Mouse (Mus musculus) limb, embryonic 12.5 days (tissue): ENCODE measurements around the gene Tas1r3. TPM values are rescaled to one million over a fixed set of nuclear protein-coding genes. Genes with fewer than 3 reads are reported as not detected.
A peak's percentile ranks its signal among the peaks of the same experiment; 100 is the strongest.

Source experiments
- ATAC-seq: fragments of 200-750 bp; cut with Nextera tagmentation; 2 replicates; pipeline ENCODE4 v1.8.0; 2017; ENCODE audit warnings: low read depth, moderate TSS enrichment; ENCODE audit not compliant: insufficient number of reproducible peaks, insufficient read depth, low FRiP score, low TSS enrichment
- H3K27ac ChIP-seq: fragments of 300-500 bp; sonication (generic); 2 replicates; pipeline ENCODE4 v1.5.1; 2016; ENCODE audit warnings: mild to moderate bottlenecking, moderate library complexity
- H3K27me3 ChIP-seq: fragments of 300-500 bp; sonication (generic); 2 replicates; pipeline ENCODE4 v1.6.1; 2016; ENCODE audit warnings: mild to moderate bottlenecking, moderate library complexity
- H3K36me3 ChIP-seq: fragments of 300-500 bp; sonication (generic); 2 replicates; pipeline ENCODE4 v1.6.1; 2016; ENCODE audit warnings: mild to moderate bottlenecking, moderate library complexity
- H3K4me1 ChIP-seq: fragments of 300-500 bp; sonication (generic); replicated peaks from 2 replicates; pipeline ENCODE4 v1.6.1; 2016
- H3K4me2 ChIP-seq: fragments of 300-500 bp; sonication (generic); 2 replicates; pipeline ENCODE4 v1.6.1; 2016; ENCODE audit warnings: mild to moderate bottlenecking, moderate library complexity
- H3K4me3 ChIP-seq: fragments of 300-500 bp; sonication (generic); replicated peaks from 2 replicates; pipeline ENCODE4 v1.5.1; 2016; ENCODE audit warnings: mild to moderate bottlenecking
- H3K9ac ChIP-seq: fragments of 300-500 bp; sonication (generic); replicated peaks from 2 replicates; pipeline ENCODE4 v1.6.1; 2016; ENCODE audit warnings: mild to moderate bottlenecking, moderate library complexity
- H3K9me3 ChIP-seq: fragments of 300-500 bp; sonication (generic); 2 replicates; pipeline ENCODE4 v1.6.1; 2016; ENCODE audit warnings: mild to moderate bottlenecking, moderate library complexity
- WGBS: fragments of 180-500 bp; shearing (Covaris S2); methylation state at CpG from one replicate; pipeline ENCODE4 v1.1.7; 2016; 5-methylcytosine and 5-hydroxymethylcytosine counted together
- polyA plus RNA-seq: library from polyadenylated mRNA; unstranded; fragments of >200 nt; fragmentation: Nextera tagmentation; extraction: Ambion mirVana; gene quantifications from 2 replicates; pipeline ENCODE4 v1.2.1, GENCODE M21; 2016

Gene Tas1r3
- polyA plus RNA-seq, 1 experiment from 2014 or later: 0.39 TPM

- peaks cover 64% of the 10 kb centered on the region for H3K36me3 ChIP-seq
- H3K27me3 ChIP-seq: no peaks in the 10 kb centered on the region
- WGBS: 94% methylated on average over 5 of the region's 5 CpGs
- H3K4me2 ChIP-seq: no peak overlapping the region
- H3K9ac ChIP-seq: no peak overlapping the region
- ATAC-seq: no peak
- no peak overlapping the region for H3K4me3 ChIP-seq
- peaks cover 12% of the 10 kb centered on the region for H3K4me1 ChIP-seq
- no peak overlapping the region for H3K27ac ChIP-seq
- no peaks in the 10 kb centered on the region for H3K9me3 ChIP-seq
These were observed 23.2 kb upstream of the Tas1r3 start for GRCm38 (mm10) chr4:155886330-155886729.

- peaks cover 65% of the 10 kb centered on the region for H3K36me3 ChIP-seq
- H3K4me3 ChIP-seq: no peak overlapping the region
- WGBS: 81% methylated on average over 3 of the region's 3 CpGs
- no peaks in the 10 kb centered on the region for H3K27me3 ChIP-seq
- no peaks in the 10 kb centered on the region for H3K9me3 ChIP-seq
- no peak overlapping the region for H3K27ac ChIP-seq
- no peak overlapping the region for H3K4me2 ChIP-seq
- no peak overlapping the region for H3K9ac ChIP-seq
- ATAC-seq: no peak
- no peaks in the 10 kb centered on the region for H3K4me1 ChIP-seq
These were observed 20.4 kb upstream of the Tas1r3 start for GRCm38 (mm10) chr4:155883587-155883986.

DNA sequence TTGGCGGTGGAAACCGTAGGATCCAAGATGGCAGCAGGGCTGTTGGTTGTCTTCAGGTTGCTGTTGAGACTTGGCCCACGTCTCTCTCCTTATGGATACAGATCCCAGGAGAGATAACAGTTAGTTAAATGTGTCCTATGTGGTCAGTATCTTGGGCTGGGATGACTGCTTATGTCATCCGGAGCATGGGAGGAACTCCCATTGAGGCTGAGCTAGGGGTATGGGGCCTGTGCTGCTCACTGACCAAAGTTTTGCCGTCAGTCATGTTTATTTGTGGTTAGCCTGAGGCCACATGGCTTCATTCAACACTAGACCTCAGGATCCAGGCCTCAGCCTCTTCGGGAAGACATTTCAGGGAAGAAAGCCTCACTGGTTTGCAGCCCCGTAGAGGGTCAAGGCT is 8.2 kb upstream of the Tas1r3 start:
- H3K27me3 ChIP-seq: no peaks in the 10 kb centered on the region
- no peak overlapping the region for H3K9ac ChIP-seq
- H3K27ac ChIP-seq: no peak overlapping the region
- peaks cover 21% of the 10 kb centered on the region for H3K4me1 ChIP-seq
- H3K4me2 ChIP-seq: no peak overlapping the region
- peaks cover 59% of the 10 kb centered on the region for H3K36me3 ChIP-seq
- ATAC-seq: no peak
- WGBS: 91% methylated on average over 7 of the region's 7 CpGs
- H3K4me3 ChIP-seq: no peak overlapping the region
- H3K9me3 ChIP-seq: no peaks in the 10 kb centered on the region

- no peak within 1 kb of the TSS for H3K27ac ChIP-seq
- peaks cover 21% of the 10 kb centered on the region for H3K4me1 ChIP-seq
- H3K9ac ChIP-seq: peak within 1 kb of the TSS; percentile 81
- H3K4me2 ChIP-seq: peak within 1 kb of the TSS; percentile 85
- ATAC-seq: peak; percentile 95
- under 1% methylated on average over 63 of the region's 63 CpGs for WGBS
- no peaks in the 10 kb centered on the region for H3K27me3 ChIP-seq
- H3K9me3 ChIP-seq: no peaks in the 10 kb centered on the region
- H3K4me3 ChIP-seq: peak within 1 kb of the TSS; percentile 76
- H3K36me3 ChIP-seq: peaks cover 55% of the 10 kb centered on the region
These were observed 6.3 kb upstream of the Tas1r3 start, which contains the start of the genes Cptp and Ints11 for GRCm38 (mm10) chr4:155869317-155870033. Cptp (minus strand) TSS chr4:155869440. Ints11 (plus strand) TSS chr4:155869546.

DNA sequence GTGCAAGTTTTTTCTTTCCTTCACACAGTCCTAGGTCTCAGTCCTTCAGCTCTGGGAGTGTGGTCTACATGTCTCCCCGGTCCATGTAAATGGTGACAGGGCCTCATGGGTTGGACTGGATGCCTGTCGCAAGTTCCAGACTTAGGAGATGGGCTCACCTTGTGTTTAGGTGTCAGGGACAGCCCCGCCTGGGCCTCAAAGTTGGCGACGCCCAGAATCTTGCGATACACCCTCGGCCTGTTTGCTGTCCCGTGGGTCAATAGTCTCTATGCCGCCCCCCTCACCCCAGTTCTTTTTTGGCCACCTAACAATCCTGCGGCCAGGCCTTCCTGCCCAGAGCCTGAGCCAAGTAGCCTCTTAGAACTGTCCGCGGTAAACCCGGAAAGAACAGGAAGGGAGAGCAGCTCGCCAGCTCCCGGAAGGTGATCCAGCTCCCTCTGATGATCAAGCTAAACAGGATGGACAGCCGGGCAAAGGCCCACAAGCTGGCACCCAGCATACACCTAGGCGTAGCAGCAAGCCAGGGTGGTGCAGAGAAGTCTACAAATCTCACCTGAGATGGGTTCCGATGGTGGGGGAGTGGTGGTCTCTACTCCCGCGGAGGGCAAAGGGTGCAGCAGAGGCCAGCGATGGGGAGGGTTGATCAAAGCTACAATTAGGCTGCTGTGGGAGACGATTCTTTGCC is 5.6 kb upstream of the Tas1r3 start:
- Histone ChIP-seq H3K36me3 (peaks cover 48% of the 10 kb centered on the region), H3K4me3 (peak overlapping the region; percentile 76), H3K27me3 (no peaks in the 10 kb centered on the region), H3K27ac (no peak overlapping the region), H3K9ac (peak overlapping the region; percentile 71), H3K4me2 (peak overlapping the region; percentile 85), H3K9me3 (no peaks in the 10 kb centered on the region), H3K4me1 (peaks cover 21% of the 10 kb centered on the region)
- peak; percentile 49 for ATAC-seq
- WGBS: 10% methylated on average over 22 of the region's 22 CpGs

DNA sequence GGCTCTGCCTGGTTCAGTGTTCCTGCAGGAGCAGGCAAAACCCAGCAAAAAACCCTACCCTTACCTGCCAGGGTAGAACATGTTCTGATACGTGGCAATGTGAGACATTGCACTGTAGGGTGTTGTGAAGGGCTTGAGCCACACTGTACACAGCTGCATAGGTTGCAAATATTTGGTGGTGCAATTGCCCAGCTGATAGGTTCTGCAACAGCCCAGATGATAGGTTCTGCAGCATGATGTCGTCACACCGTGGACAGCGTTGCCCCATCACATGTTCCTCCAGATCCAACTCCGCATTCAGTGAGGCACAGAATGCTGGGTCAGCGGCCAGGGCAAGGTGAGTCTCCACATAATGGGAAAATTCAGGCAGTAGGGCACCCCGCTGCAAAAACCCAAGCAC is 1.4 kb downstream of the Tas1r3 start:
- WGBS: 88% methylated on average over 7 of the region's 7 CpGs
- peaks cover 57% of the 10 kb centered on the region for H3K36me3 ChIP-seq
- H3K27ac ChIP-seq: no peak overlapping the region
- no peak overlapping the region for H3K4me3 ChIP-seq
- H3K9ac ChIP-seq: no peak overlapping the region
- H3K4me2 ChIP-seq: no peak overlapping the region
- no peaks in the 10 kb centered on the region for H3K4me1 ChIP-seq
- H3K27me3 ChIP-seq: no peaks in the 10 kb centered on the region
- ATAC-seq: no peak
- H3K9me3 ChIP-seq: no peaks in the 10 kb centered on the region

GRCm38 (mm10) chr4:155859318-155859717 is 3.8 kb downstream of the Tas1r3 start:
- no peak overlapping the region for H3K4me3 ChIP-seq
- no peaks in the 10 kb centered on the region for H3K9me3 ChIP-seq
- peak; percentile 34 for ATAC-seq
- H3K4me1 ChIP-seq: no peaks in the 10 kb centered on the region
- H3K9ac ChIP-seq: no peak overlapping the region
- H3K27me3 ChIP-seq: no peaks in the 10 kb centered on the region
- H3K4me2 ChIP-seq: no peak overlapping the region
- WGBS: 15% methylated on average over 13 of the region's 13 CpGs
- no peak overlapping the region for H3K27ac ChIP-seq
- H3K36me3 ChIP-seq: peaks cover 64% of the 10 kb centered on the region

GRCm38 (mm10) chr4:155856881-155857280 is 6.3 kb downstream of the Tas1r3 start:
- ATAC-seq: no peak
- peaks cover 76% of the 10 kb centered on the region for H3K36me3 ChIP-seq
- H3K4me2 ChIP-seq: no peak overlapping the region
- no peak overlapping the region for H3K27ac ChIP-seq
- no peak overlapping the region for H3K4me3 ChIP-seq
- 82% methylated on average over 3 of the region's 3 CpGs for WGBS
- H3K9ac ChIP-seq: no peak overlapping the region
- no peaks in the 10 kb centered on the region for H3K9me3 ChIP-seq
- H3K4me1 ChIP-seq: no peaks in the 10 kb centered on the region
- H3K27me3 ChIP-seq: no peaks in the 10 kb centered on the region

- no peak for ATAC-seq
- Histone ChIP-seq H3K27ac (no peak overlapping the region), H3K36me3 (peaks cover 72% of the 10 kb centered on the region), H3K4me2 (no peak overlapping the region), H3K4me3 (no peak overlapping the region), H3K9me3 (no peaks in the 10 kb centered on the region), H3K9ac (no peak overlapping the region), H3K4me1 (no peaks in the 10 kb centered on the region), H3K27me3 (no peaks in the 10 kb centered on the region)
- WGBS: 92% methylated on average over 12 of the region's 12 CpGs
These were observed 7.1 kb downstream of the Tas1r3 start for GRCm38 (mm10) chr4:155856071-155856470.

- Histone ChIP-seq H3K27ac (no peak overlapping the region), H3K4me3 (no peak overlapping the region), H3K4me2 (no peak overlapping the region), H3K4me1 (no peaks in the 10 kb centered on the region), H3K9ac (no peak overlapping the region), H3K27me3 (no peaks in the 10 kb centered on the region), H3K9me3 (no peaks in the 10 kb centered on the region), H3K36me3 (peaks cover 62% of the 10 kb centered on the region)
- WGBS: 97% methylated on average over 12 of the region's 12 CpGs
- no peak for ATAC-seq
These were observed 8.2 kb downstream of the Tas1r3 start for GRCm38 (mm10) chr4:155854991-155855390.

DNA sequence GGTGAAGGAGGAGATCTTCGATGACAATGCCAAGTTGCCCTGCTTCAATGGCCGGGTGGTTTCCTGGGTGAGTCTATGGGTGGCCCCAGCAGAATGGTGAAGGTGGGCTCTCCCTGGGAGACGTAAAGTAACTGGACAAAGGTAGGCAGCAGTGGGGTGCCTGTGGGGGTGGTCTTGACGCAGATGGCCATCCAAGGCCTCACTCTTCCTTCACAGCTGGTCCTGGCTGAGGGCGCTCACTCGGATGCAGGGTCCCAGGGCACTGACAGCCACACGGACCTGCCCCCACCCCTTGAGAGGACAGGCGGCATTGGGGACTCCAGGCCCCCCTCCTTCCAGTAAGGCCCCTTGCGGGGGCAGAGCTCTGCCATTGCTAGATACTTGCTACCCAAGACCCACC is 9.7 kb downstream of the Tas1r3 start:
- no peak overlapping the region for H3K4me2 ChIP-seq
- H3K9ac ChIP-seq: no peak overlapping the region
- H3K36me3 ChIP-seq: peaks cover 51% of the 10 kb centered on the region
- WGBS: 94% methylated on average over 9 of the region's 9 CpGs
- H3K27ac ChIP-seq: no peak overlapping the region
- H3K4me1 ChIP-seq: peaks cover 6% of the 10 kb centered on the region
- H3K27me3 ChIP-seq: no peaks in the 10 kb centered on the region
- no peak overlapping the region for H3K4me3 ChIP-seq
- no peaks in the 10 kb centered on the region for H3K9me3 ChIP-seq
- ATAC-seq: no peak
